13 mouse cellular contexts compared by ENCODE assay signal in the genomic region with DNA sequence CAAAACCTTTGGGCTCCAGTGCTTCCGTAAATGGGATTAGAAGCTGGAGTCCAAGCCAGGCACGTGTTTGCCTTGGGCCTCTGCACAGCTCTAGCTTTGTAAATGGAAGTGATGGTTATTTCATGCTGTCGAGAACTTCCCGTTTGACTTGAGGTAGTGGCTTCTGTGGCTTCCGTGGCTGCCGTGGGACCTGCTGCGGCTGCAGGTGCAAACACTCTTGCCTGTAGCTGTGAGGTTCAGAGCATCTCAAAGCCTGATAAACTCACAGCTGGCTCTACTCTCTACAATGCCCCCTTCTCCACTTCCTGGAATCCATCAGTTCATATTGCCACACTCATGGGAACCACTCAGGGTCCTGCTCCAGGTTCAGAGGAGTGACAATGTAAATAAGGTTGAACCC.
"Had no signal": no experiment of that assay in that cellular context is flagged by ENCODE, and none has a peak within 500 bp of the region (broad histone marks: within the 10 kb centered on the region; RNA-seq: fewer than 3 reads in every experiment).

No protein-coding gene starts in this region.

- H3K36me3 ChIP-seq: intestine, embryonic 15.5 days; limb, embryonic 10.5 days; liver, embryonic 15.5 days; midbrain, embryonic 13.5 days; stomach, embryonic 15.5 days had no signal

- H3K9me3 ChIP-seq: intestine, embryonic 15.5 days; limb, embryonic 10.5 days; liver, embryonic 15.5 days; midbrain, embryonic 13.5 days; stomach, embryonic 15.5 days had no signal

- H3K27me3 ChIP-seq: intestine, embryonic 15.5 days; midbrain, embryonic 13.5 days; stomach, embryonic 15.5 days had no signal

- H3K4me2 ChIP-seq: intestine, embryonic 15.5 days; liver, embryonic 11.5 days; liver, embryonic 15.5 days; midbrain, embryonic 13.5 days; stomach, embryonic 15.5 days had no signal

- H3K27ac ChIP-seq: intestine, embryonic 15.5 days; limb, embryonic 10.5 days; liver, embryonic 15.5 days; midbrain, embryonic 13.5 days; stomach, embryonic 15.5 days had no signal

- H3K4me1 ChIP-seq: intestine, embryonic 15.5 days; liver, embryonic 15.5 days; midbrain, embryonic 13.5 days; stomach, embryonic 15.5 days had no signal

- H3K9ac ChIP-seq: intestine, embryonic 15.5 days; liver, embryonic 15.5 days; midbrain, embryonic 13.5 days; stomach, embryonic 15.5 days had no signal

- H3K4me3 ChIP-seq: intestine, embryonic 15.5 days; limb, embryonic 10.5 days; liver, embryonic 15.5 days; midbrain, embryonic 13.5 days; stomach, embryonic 15.5 days had no signal

- DNase-seq: kidney, adult 18-20 months; kidney, postnatal 25 days; layer of hippocampus, adult 9-11 months; lung, adult 2 months; lung, postnatal 36 days; right cerebral cortex, postnatal 14 days had no signal

- ATAC-seq: intestine, embryonic 15.5 days; lung, postnatal 0 days; midbrain, embryonic 13.5 days had no signal
